Mouse (Mus musculus): Measurements from ENCODE around the gene Eif3k.
"Not testable (repeated sequence)": the region's sequence is repeated elsewhere in the genome, so short reads cannot be mapped to it uniquely, and the experiment has no call there.

Gene Eif3k

DNA sequence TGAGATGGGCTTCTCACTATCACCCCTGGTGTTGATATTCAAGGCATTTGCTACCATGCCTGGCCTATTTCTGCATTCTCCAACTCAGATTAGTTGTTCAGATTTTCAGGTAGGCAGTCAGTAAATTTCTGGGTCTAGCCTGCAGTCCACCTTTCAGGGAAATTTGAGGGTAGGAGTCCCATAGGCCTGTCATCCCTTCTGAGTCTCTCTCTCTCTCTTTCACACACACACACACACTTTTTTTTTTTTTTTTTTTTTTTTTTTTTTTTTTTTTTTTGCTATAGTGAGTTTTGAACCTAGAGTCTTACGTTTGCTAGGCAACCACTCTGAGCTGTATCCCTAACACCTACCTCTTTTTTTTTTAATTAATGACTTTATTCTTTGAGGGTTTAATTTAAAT is 2.8 kb upstream of the Eif3k start:
- DNase-seq: no peak

- DNase-seq: no peak
Observed at GRCm38 (mm10) chr7:28983849-28984248, 2.2 kb upstream of the Eif3k start.

DNA sequence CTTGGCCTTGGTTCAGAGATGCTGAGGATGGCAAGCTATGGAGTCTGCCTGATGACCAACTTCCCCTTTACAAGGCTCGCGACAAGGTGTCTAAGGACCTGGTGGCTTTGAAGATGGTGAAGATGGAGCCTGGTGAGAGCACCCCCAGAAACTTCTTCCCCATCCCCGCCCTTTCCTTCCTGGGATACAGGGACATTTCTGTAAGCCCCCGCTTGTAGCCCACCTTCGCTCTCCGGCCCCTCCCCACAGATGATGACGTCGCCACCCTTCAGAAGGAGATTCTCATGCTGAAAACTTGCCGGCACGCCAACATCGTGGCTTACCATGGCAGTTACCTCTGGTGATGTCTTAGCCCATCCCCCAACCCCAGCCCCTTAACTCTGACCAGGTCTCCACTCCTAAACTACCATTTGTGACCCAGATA is 1.5 kb upstream of the Eif3k start:
- DNase-seq: peak; percentile 58 to 73

DNA sequence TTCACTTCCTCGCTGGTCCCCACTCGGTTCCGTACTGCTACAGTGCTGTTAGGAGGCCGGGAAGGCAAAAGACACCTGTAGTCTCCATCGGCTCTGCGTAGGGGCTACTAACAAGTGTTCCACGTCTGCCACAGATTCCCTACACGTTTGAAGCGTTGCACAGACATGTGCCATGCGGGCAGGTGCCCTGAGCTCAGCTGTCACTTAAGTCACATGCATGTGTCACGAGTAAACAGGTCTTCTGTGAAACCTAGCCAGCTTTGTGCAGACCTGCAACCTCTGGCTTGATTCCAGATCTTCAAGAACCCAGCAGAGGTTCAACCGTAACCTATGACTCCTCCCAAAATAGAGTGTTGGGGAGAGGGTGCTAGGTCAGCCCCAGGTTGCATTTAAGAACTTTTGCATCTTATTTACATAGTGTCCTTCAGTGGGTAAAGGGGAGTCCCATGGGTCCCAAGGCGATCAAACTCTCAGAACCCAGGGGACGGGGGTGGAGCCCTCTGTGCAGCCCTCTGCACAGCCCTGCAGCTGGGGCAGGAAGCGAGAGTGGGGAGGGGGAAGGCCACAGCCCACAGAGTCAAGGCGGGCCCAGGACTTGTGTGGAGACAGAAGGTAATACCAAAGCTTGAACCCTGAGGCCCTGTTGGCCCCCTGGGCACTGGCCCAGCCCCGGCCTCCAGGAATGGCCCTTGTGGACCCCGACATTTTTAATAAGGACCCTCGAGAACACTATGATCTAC is 780 bp upstream of the Eif3k start:
- DNase-seq: peak; percentile 87 to 92

GRCm38 (mm10) chr7:28977556-28977955 is 4.1 kb downstream of the Eif3k start:
- no peak for DNase-seq

DNA sequence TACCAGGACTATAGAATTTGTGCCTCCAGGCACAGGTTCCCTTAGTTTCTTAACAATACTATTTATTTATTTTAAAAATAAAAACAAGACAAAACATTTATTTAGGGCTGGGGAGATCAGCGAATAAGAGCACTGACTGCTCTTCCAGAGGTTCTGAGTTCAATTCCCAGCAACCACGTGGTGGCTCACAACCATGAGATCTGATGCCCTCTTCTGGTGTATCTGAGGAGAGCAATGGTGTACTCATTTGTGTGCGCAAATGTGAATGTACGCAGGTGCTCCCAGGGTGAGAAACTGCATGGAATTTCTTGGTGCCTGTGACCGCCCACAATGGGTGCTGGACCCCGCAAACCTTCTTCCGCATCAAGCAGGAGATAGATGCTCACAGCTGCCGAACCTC is 8.6 kb downstream of the Eif3k start:
- peak in 1 of 2 experiments; percentile 12 for DNase-seq

- DNase-seq: peak; percentile 76 to 79
Observed at GRCm38 (mm10) chr7:28972542-28972985, 9.1 kb downstream of the Eif3k start.

- no peak for DNase-seq
Observed at GRCm38 (mm10) chr7:28971770-28972269, 9.8 kb downstream of the Eif3k start.

- DNase-seq: no peak
Observed at GRCm38 (mm10) chr7:28971029-28971428, 10.6 kb downstream of the Eif3k start.

GRCm38 (mm10) chr7:28969672-28970394 is 11.8 kb downstream of the Eif3k start:
- no peak for DNase-seq

DNA sequence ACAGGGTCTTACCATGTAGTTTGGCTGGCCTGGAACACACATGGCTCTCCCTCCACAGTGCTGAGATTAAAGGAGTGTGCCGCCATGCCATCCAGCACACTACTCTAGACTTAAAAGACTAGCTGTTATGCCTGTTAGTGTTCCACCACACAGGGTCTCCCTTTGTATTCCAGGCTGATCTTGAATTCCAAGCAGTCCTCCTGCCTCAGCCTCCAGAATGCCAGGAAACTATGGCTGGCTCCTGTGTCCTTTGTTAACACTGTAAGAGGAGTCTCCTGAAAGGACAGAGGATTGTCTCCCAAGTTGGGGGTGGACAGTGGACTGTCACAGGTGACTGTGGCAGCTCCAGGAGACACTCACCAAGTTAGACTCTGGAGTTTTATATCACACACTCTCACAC is 12.4 kb downstream of the Eif3k start:
- no peak for DNase-seq

- DNase-seq: not testable (repeated sequence)
Observed at GRCm38 (mm10) chr7:28968120-28968519, 13.5 kb downstream of the Eif3k start.

- DNase-seq: no peak
Observed at GRCm38 (mm10) chr7:28966751-28967505, 14.7 kb downstream of the Eif3k start.

- no peak for DNase-seq
Observed at GRCm38 (mm10) chr7:28966181-28966580, 15.5 kb downstream of the Eif3k start.

GRCm38 (mm10) chr7:28965346-28965840 is 16.3 kb downstream of the Eif3k start:
- DNase-seq: no peak

DNA sequence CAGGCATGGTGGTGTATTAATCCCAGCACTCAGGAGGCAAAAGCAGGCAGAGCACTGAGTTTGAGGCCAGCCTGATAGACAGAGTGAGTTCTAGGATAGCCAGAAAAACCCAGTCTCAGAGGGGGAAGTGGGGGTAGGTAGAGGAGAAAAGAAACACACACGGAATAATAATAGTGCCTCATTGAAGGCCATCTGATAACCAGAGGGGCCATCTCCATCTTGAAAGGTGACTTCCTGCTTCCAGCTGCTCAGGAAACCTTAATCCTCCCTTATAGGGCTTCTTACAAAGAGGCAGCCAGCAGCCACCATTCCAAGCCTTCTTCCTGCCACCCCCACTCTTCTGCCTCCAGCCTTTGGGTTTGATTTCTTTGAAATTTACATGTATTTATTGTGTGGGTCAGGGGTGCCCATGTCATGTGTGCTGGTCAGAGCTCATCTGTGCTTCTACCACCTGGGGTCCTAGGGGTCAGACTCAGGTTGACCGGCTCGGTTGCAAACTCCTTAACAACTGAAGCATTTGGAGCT is 18.2 kb downstream of the Eif3k start:
- no peak for DNase-seq

GRCm38 (mm10) chr7:28961927-28962670 is 19.6 kb downstream of the Eif3k start, which contains the start of gene Actn4:
Gene Actn4 (minus strand): TSS chr7:28962340.
- peak; percentile 99 for DNase-seq

- DNase-seq: no peak
Observed at GRCm38 (mm10) chr7:28961584-28961926, 20.1 kb downstream of the Eif3k start.

GRCm38 (mm10) chr7:28960354-28961046 is 21.2 kb downstream of the Eif3k start:
- DNase-seq: no peak

- no peak for DNase-seq
Observed at GRCm38 (mm10) chr7:28959505-28960045, 22.1 kb downstream of the Eif3k start.

- DNase-seq: no peak
Observed at GRCm38 (mm10) chr7:28958770-28959169, 22.9 kb downstream of the Eif3k start.

Data from thymus, postnatal 36 days (tissue).